Mouse (Mus musculus) hindbrain, embryonic 12.5 days (tissue): Measurements from ENCODE around the gene Chac1. TPM values are rescaled to one million over a fixed set of nuclear protein-coding genes. Genes with fewer than 3 reads are reported as not detected.

Source experiments
- ATAC-seq: fragments of 200-750 bp; cut with Nextera tagmentation; 2 replicates; pipeline ENCODE4 v1.8.0; 2017; ENCODE audit warnings: moderate TSS enrichment; ENCODE audit not compliant: low FRiP score
- H3K27ac ChIP-seq: fragments of 300-500 bp; sonication (generic); 2 replicates; pipeline ENCODE4 v1.5.1; 2016; ENCODE audit warnings: mild to moderate bottlenecking
- H3K27me3 ChIP-seq: fragments of 300-500 bp; sonication (generic); 2 replicates; pipeline ENCODE4 v1.6.1; 2016; ENCODE audit warnings: mild to moderate bottlenecking
- H3K36me3 ChIP-seq: fragments of 300-500 bp; sonication (generic); 2 replicates; pipeline ENCODE4 v1.6.1; 2016; ENCODE audit warnings: mild to moderate bottlenecking
- H3K4me1 ChIP-seq: fragments of 300-500 bp; sonication (generic); 2 replicates; pipeline ENCODE4 v1.6.1; 2016
- H3K4me2 ChIP-seq: fragments of 300-500 bp; sonication (generic); replicated peaks from 2 replicates; pipeline ENCODE4 v1.6.1; 2016; ENCODE audit warnings: mild to moderate bottlenecking
- H3K4me3 ChIP-seq: fragments of 300-500 bp; sonication (generic); 2 replicates; pipeline ENCODE4 v1.5.1; 2016; ENCODE audit warnings: mild to moderate bottlenecking
- H3K9ac ChIP-seq: fragments of 300-500 bp; sonication (generic); 2 replicates; pipeline ENCODE4 v1.6.1; 2016; ENCODE audit warnings: mild to moderate bottlenecking, moderate library complexity
- H3K9me3 ChIP-seq: fragments of 300-500 bp; sonication (generic); replicated peaks from 2 replicates; pipeline ENCODE4 v1.6.1; 2016; ENCODE audit warnings: mild to moderate bottlenecking
- WGBS: fragments of 180-500 bp; shearing (Covaris S2); methylation state at CpG from one replicate; pipeline ENCODE4 v1.1.7; 2016; 5-methylcytosine and 5-hydroxymethylcytosine counted together
- polyA plus RNA-seq: library from polyadenylated mRNA; unstranded; fragments of >200 nt; fragmentation: Nextera tagmentation; extraction: Ambion mirVana; gene quantifications from 2 replicates; pipeline ENCODE4 v1.2.1, GENCODE M21; 2016

Chac1 gene
- polyA plus RNA-seq, 1 experiment from 2014 or later, result 1.9 TPM

- ATAC-seq, result no peak
- no peaks in the 10 kb centered on the region for H3K9me3 ChIP-seq
- no peak overlapping the region for H3K4me3 ChIP-seq
- H3K27ac ChIP-seq, result no peak overlapping the region
- H3K9ac ChIP-seq, result peak overlapping the region; percentile 4; the same call in 1 of the 2 replicates
- H3K4me1 ChIP-seq, result peaks cover 37% of the 10 kb centered on the region
- H3K36me3 ChIP-seq, result no peaks in the 10 kb centered on the region
- 60% methylated on average over 3 of the region's 3 CpGs for WGBS
- peaks cover 84% of the 10 kb centered on the region for H3K27me3 ChIP-seq
- no peak overlapping the region for H3K4me2 ChIP-seq
These were observed 21.8 kb upstream of the Chac1 start for GRCm38 (mm10) chr2:119329123-119329817.

DNA sequence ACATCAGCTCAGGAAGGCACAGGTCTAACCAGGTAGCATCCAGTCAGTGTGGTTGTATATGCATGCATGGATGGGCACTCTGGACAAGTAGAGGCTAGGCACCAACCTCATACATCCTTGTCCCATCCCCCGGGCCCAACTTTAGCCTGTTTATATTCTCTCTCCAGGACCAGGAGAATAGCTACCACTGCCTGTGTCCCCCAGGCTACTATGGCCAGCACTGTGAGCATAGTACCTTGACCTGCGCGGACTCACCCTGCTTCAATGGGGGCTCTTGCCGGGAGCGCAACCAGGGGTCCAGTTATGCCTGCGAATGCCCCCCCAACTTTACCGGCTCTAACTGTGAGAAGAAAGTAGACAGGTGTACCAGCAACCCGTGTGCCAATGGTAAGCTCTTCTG, 20.2 kb upstream of the Chac1 start:
- H3K4me2 ChIP-seq, result no peak overlapping the region
- no peak overlapping the region for H3K27ac ChIP-seq
- no peaks in the 10 kb centered on the region for H3K9me3 ChIP-seq
- no peak overlapping the region for H3K9ac ChIP-seq
- peaks cover 22% of the 10 kb centered on the region for H3K4me1 ChIP-seq
- peaks cover 76% of the 10 kb centered on the region for H3K27me3 ChIP-seq
- ATAC-seq, result no peak
- H3K4me3 ChIP-seq, result no peak overlapping the region
- H3K36me3 ChIP-seq, result no peaks in the 10 kb centered on the region
- 92% methylated on average over 8 of the region's 8 CpGs for WGBS

DNA sequence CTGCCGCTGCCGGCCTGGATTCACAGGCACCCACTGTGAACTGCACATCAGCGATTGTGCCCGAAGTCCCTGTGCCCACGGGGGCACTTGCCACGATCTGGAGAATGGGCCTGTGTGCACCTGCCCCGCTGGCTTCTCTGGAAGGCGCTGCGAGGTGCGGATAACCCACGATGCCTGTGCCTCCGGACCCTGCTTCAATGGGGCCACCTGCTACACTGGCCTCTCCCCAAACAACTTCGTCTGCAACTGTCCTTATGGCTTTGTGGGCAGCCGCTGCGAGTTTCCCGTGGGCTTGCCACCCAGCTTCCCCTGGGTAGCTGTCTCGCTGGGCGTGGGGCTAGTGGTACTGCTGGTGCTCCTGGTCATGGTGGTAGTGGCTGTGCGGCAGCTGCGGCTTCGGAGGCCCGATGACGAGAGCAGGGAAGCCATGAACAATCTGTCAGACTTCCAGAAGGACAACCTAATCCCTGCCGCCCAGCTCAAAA, 18.8 kb upstream of the Chac1 start:
- no peak overlapping the region for H3K9ac ChIP-seq
- peaks cover 8% of the 10 kb centered on the region for H3K4me1 ChIP-seq
- ATAC-seq, result no peak
- no peak overlapping the region for H3K4me2 ChIP-seq
- no peaks in the 10 kb centered on the region for H3K9me3 ChIP-seq
- no peaks in the 10 kb centered on the region for H3K36me3 ChIP-seq
- H3K27me3 ChIP-seq, result peaks cover 72% of the 10 kb centered on the region
- H3K4me3 ChIP-seq, result no peak overlapping the region
- 73% methylated on average over 24 of the region's 24 CpGs for WGBS
- H3K27ac ChIP-seq, result no peak overlapping the region

- no peaks in the 10 kb centered on the region for H3K9me3 ChIP-seq
- no peak overlapping the region for H3K9ac ChIP-seq
- no peaks in the 10 kb centered on the region for H3K36me3 ChIP-seq
- no peak for ATAC-seq
- no peak overlapping the region for H3K4me3 ChIP-seq
- H3K27me3 ChIP-seq, result peaks cover 53% of the 10 kb centered on the region
- H3K27ac ChIP-seq, result no peak overlapping the region
- peaks cover 8% of the 10 kb centered on the region; the same call in 1 of the 2 replicates for H3K4me1 ChIP-seq
- no peak overlapping the region for H3K4me2 ChIP-seq
- WGBS, result 65% methylated on average over 1 of the region's 1 CpGs
These were observed 16.9 kb upstream of the Chac1 start for GRCm38 (mm10) chr2:119334135-119334534.

DNA sequence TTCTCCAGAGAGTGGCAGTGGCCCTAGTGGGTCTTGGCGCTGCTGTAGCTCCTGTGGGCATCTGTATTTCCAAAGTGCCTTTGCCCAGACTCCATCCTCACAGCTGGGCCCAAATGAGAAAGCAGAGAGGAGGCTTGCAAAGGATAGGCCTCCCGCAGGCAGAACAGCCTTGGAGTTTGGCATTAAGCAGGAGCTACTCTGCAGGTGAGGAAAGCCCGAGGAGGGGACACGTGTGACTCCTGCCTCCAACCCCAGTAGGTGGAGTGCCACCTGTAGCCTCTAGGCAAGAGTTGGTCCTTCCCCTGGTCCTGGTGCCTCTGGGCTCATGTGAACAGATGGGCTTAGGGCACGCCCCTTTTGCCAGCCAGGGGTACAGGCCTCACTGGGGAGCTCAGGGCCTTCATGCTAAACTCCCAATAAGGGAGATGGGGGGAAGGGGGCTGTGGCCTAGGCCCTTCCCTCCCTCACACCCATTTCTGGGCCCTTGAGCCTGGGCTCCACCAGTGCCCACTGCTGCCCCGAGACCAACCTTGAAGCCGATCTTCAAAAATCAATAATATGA, 16.0 kb upstream of the Chac1 start:
- ATAC-seq, result no peak
- Histone ChIP-seq H3K27me3 (peaks cover 44% of the 10 kb centered on the region), H3K9me3 (no peaks in the 10 kb centered on the region), H3K4me3 (no peak overlapping the region), H3K36me3 (no peaks in the 10 kb centered on the region), H3K9ac (no peak overlapping the region), H3K4me1 (peaks cover 5% of the 10 kb centered on the region; the same call in 1 of the 2 replicates), H3K27ac (no peak overlapping the region), H3K4me2 (no peak overlapping the region)
- WGBS, result 71% methylated on average over 7 of the region's 7 CpGs

GRCm38 (mm10) chr2:119335535-119335934, 15.5 kb upstream of the Chac1 start:
- no peak for ATAC-seq
- WGBS, result 90% methylated on average over 1 of the region's 1 CpGs

GRCm38 (mm10) chr2:119336002-119336401, 15.0 kb upstream of the Chac1 start:
- peaks cover 34% of the 10 kb centered on the region for H3K27me3 ChIP-seq
- no peak overlapping the region for H3K4me3 ChIP-seq
- no peak for ATAC-seq
- peaks cover 5% of the 10 kb centered on the region; the same call in 1 of the 2 replicates for H3K4me1 ChIP-seq
- H3K9me3 ChIP-seq, result no peaks in the 10 kb centered on the region
- H3K4me2 ChIP-seq, result no peak overlapping the region
- no peak overlapping the region for H3K9ac ChIP-seq
- WGBS, result 78% methylated on average over 2 of the region's 2 CpGs
- H3K36me3 ChIP-seq, result no peaks in the 10 kb centered on the region
- H3K27ac ChIP-seq, result no peak overlapping the region

More at GRCm38 (mm10) chr2:119335535-119335934, 15.5 kb upstream of the Chac1 start:
- Histone ChIP-seq H3K9ac (no peak overlapping the region), H3K4me3 (no peak overlapping the region), H3K4me2 (no peak overlapping the region), H3K4me1 (peaks cover 5% of the 10 kb centered on the region; the same call in 1 of the 2 replicates), H3K27me3 (peaks cover 39% of the 10 kb centered on the region), H3K27ac (no peak overlapping the region), H3K36me3 (no peaks in the 10 kb centered on the region), H3K9me3 (no peaks in the 10 kb centered on the region)

GRCm38 (mm10) chr2:119336470-119336869, 14.6 kb upstream of the Chac1 start:
- ATAC-seq, result no peak
- WGBS, result 71% methylated on average over 10 of the region's 10 CpGs
- H3K27ac ChIP-seq, result no peak overlapping the region
- no peak overlapping the region for H3K4me3 ChIP-seq
- H3K9ac ChIP-seq, result no peak overlapping the region
- H3K36me3 ChIP-seq, result no peaks in the 10 kb centered on the region
- peaks cover 29% of the 10 kb centered on the region for H3K27me3 ChIP-seq
- H3K4me2 ChIP-seq, result no peak overlapping the region
- H3K4me1 ChIP-seq, result peaks cover 5% of the 10 kb centered on the region; the same call in 1 of the 2 replicates
- no peaks in the 10 kb centered on the region for H3K9me3 ChIP-seq

DNA sequence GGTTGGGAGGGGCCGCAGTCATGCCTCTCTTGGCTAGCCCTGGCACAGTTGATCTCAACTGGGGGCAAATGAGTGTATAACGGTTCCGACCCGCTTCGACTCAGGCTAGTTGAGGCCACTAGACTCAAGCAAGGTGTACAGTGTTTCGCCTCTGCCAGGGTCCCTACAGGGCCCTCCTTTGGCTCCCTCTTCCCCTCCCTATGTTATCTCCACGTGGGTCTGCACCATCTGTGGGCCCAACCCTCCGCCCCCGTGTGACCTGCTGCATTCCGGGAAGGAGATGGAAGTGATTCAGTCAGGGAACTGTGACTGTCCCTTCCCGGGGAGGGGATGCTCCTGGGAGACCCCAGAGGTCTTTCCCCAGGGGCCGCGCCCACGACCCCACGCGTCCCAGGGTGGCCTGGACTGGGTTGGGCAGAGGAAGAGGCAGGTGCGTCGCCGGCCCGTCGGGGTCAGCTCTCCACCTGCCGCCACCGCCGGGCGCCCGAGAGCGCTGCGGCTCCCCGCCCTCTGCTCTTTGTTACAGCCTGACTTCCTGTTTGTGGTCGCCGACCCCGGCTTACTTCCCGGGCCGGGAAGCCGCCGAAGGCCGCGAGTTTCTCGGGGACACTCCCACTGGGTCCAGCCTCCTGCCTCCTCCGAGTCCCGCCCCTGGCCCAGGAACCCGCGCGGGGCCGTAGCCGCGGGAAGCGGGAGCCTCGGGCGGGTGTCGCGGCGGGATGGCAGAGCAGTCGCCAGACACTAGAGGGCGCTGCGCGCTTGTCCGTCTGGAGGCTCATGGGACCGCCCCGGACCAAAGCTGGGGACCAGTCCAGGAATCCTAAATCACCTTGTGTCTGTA, 13.4 kb upstream of the Chac1 start:
- 8% methylated on average over 60 of the region's 60 CpGs for WGBS
- H3K4me3 ChIP-seq, result peak overlapping the region; percentile 68
- H3K9ac ChIP-seq, result peak overlapping the region; percentile 84
- ATAC-seq, result peak; percentile 83
- peak overlapping the region; percentile 85 for H3K4me2 ChIP-seq
- H3K36me3 ChIP-seq, result no peaks in the 10 kb centered on the region
- H3K4me1 ChIP-seq, result peaks cover 5% of the 10 kb centered on the region; the same call in 1 of the 2 replicates
- peak overlapping the region; percentile 71; the same call in 1 of the 2 replicates for H3K27ac ChIP-seq
- H3K9me3 ChIP-seq, result no peaks in the 10 kb centered on the region
- peaks cover 20% of the 10 kb centered on the region for H3K27me3 ChIP-seq

DNA sequence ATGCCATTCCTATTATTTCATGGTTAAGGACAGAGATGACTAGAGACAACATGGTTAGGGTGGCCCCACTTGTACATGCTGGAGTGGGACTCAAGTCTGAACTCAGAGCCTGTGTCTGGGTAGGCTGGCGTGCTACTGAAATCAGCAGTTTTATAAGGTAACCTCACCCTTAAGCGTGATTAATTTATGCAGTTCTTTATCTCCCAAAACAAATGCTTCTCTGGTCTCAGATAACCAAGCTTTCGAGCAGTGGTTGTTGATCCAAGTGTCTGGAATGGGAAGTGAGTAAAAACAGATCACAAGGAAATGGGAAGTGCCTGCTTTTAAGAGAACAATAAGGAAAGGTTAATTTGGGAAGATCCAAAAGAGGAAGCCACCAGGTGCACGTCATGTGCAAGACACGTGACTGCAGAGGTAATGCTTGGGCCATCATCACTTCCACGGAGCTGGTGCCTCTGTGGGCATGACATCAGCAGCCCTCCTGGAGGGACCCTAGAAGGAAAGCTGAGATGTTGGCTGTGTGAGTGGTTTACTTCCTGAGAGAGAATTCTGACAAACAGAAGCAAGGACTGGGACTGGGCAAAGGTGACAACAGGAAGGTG, 6.4 kb upstream of the Chac1 start:
- ATAC-seq, result no peak
- no peak overlapping the region for H3K27ac ChIP-seq
- 55% methylated on average over 6 of the region's 6 CpGs for WGBS
- H3K4me1 ChIP-seq, result no peaks in the 10 kb centered on the region
- no peaks in the 10 kb centered on the region for H3K36me3 ChIP-seq
- no peaks in the 10 kb centered on the region for H3K27me3 ChIP-seq
- H3K4me2 ChIP-seq, result no peak overlapping the region
- no peak overlapping the region for H3K4me3 ChIP-seq
- H3K9me3 ChIP-seq, result no peaks in the 10 kb centered on the region
- no peak overlapping the region for H3K9ac ChIP-seq

- peaks cover 10% of the 10 kb centered on the region for H3K4me1 ChIP-seq
- no peak overlapping the region for H3K9ac ChIP-seq
- H3K4me2 ChIP-seq, result no peak overlapping the region
- ATAC-seq, result no peak
- H3K27me3 ChIP-seq, result peaks cover 29% of the 10 kb centered on the region
- H3K9me3 ChIP-seq, result no peaks in the 10 kb centered on the region
- 89% methylated on average over 8 of the region's 8 CpGs for WGBS
- no peaks in the 10 kb centered on the region for H3K36me3 ChIP-seq
- no peak overlapping the region for H3K4me3 ChIP-seq
- no peak overlapping the region for H3K27ac ChIP-seq
These were observed 2.7 kb downstream of the Chac1 start for GRCm38 (mm10) chr2:119353707-119354106.

- Histone ChIP-seq H3K9me3 (no peaks in the 10 kb centered on the region), H3K4me3 (no peak overlapping the region), H3K4me1 (peaks cover 10% of the 10 kb centered on the region), H3K4me2 (no peak overlapping the region), H3K27me3 (peaks cover 24% of the 10 kb centered on the region), H3K27ac (no peak overlapping the region), H3K36me3 (no peaks in the 10 kb centered on the region), H3K9ac (no peak overlapping the region)
- 82% methylated on average over 3 of the region's 3 CpGs for WGBS
- no peak for ATAC-seq
These were observed 4.1 kb downstream of the Chac1 start for GRCm38 (mm10) chr2:119355089-119355488.
